Mouse (Mus musculus) hindbrain, embryonic 13.5 days (tissue): ENCODE results near the gene Ndufa3. TPM values are rescaled to one million over a fixed set of nuclear protein-coding genes. Genes with fewer than 3 reads are reported as not detected.
"Not testable (repeated sequence)": the region's sequence is repeated elsewhere in the genome, so short reads cannot be mapped to it uniquely, and the experiment has no call there.

Experiments used
- ATAC-seq: fragments of 200-750 bp; cut with Nextera tagmentation; 2 replicates; pipeline ENCODE4 v1.8.0; 2017; ENCODE audit warnings: moderate TSS enrichment; ENCODE audit not compliant: low FRiP score
- H3K27ac ChIP-seq: fragments of 300-500 bp; sonication (generic); 2 replicates; pipeline ENCODE4 v1.5.1; 2015; ENCODE audit warnings: inconsistent platforms, mild to moderate bottlenecking, moderate library complexity
- H3K27me3 ChIP-seq: fragments of 300-500 bp; sonication (generic); 2 replicates; pipeline ENCODE4 v1.6.1; 2015; ENCODE audit warnings: mild to moderate bottlenecking, inconsistent platforms
- H3K36me3 ChIP-seq: fragments of 300-500 bp; sonication (generic); 2 replicates; pipeline ENCODE4 v1.6.1; 2015; ENCODE audit warnings: mild to moderate bottlenecking, inconsistent platforms
- H3K4me1 ChIP-seq: fragments of 300-500 bp; sonication (generic); replicated peaks from 2 replicates; pipeline ENCODE4 v1.6.1; 2015; ENCODE audit warnings: inconsistent platforms
- H3K4me2 ChIP-seq: fragments of 300-500 bp; sonication (generic); 2 replicates; pipeline ENCODE4 v1.6.1; 2015; ENCODE audit warnings: inconsistent platforms, mild to moderate bottlenecking, moderate library complexity
- H3K4me3 ChIP-seq: fragments of 300-500 bp; sonication (generic); 2 replicates; pipeline ENCODE4 v1.5.1; 2015; ENCODE audit warnings: mild to moderate bottlenecking, inconsistent platforms
- H3K9ac ChIP-seq: fragments of 300-500 bp; sonication (generic); 2 replicates; pipeline ENCODE4 v1.6.1; 2015; ENCODE audit warnings: mild to moderate bottlenecking, inconsistent platforms
- H3K9me3 ChIP-seq: fragments of 300-500 bp; sonication (generic); 2 replicates; pipeline ENCODE4 v1.6.1; 2016; ENCODE audit warnings: inconsistent platforms
- WGBS: fragments of 180-500 bp; shearing (Covaris S2); methylation state at CpG from one replicate; pipeline ENCODE4 v1.1.7; 2015; 5-methylcytosine and 5-hydroxymethylcytosine counted together
- polyA plus RNA-seq: library from polyadenylated mRNA; unstranded; fragments of >200 nt; fragmentation: Nextera tagmentation; extraction: Ambion mirVana; gene quantifications from 2 replicates; pipeline ENCODE4 v1.2.1, GENCODE M21; 2015

The Ndufa3 gene
- polyA plus RNA-seq, 1 experiment from 2014 or later = 481 TPM

DNA sequence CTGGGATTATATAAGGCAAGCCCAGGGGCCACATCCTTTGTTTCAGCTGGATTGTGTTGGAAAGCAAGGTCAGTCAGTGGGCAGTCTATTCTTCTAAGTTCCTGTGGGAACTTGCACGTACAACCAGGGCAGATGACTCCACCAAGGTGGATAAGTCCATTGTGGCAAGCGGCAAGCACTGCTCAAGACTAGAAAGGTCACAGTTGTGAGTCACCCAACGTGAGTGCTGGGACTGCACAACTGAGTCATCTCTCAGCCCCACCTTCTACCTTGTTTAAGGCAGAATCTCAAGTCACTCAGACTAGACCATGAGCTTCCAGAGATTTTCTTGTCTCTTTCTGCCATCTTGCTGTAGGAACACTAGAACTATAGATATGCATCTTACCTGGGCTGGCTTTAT, 26.6 kb upstream of the Ndufa3 start:
- Histone ChIP-seq H3K27ac (no peak overlapping the region), H3K9ac (no peak overlapping the region), H3K4me1 (no peaks in the 10 kb centered on the region), H3K4me2 (no peak overlapping the region), H3K27me3 (no peaks in the 10 kb centered on the region), H3K4me3 (no peak overlapping the region), H3K9me3 (no peaks in the 10 kb centered on the region), H3K36me3 (no peaks in the 10 kb centered on the region)
- 84% methylated on average over 3 of the region's 3 CpGs for WGBS
- no peak for ATAC-seq

DNA sequence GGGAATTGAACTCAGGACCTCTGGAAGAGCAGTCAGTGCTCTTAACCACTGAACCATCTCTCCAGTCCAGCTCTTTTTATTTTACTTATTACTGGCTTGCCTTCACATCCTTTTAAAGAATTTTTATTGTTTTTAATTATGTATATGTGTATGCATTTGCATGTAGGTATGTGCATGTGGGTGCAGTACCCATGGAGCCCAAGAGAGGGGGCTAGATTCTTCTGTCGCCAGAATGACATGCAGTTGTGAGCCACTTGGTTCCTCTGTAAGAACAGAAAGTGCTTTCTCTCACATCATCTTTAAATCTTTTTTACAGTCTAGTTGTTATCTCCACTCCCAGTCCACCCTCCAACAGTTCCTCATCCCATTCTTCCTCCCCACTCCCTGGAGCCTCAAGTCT, 25.6 kb upstream of the Ndufa3 start:
- no peaks in the 10 kb centered on the region for H3K36me3 ChIP-seq
- H3K4me3 ChIP-seq = no peak overlapping the region
- no peaks in the 10 kb centered on the region for H3K27me3 ChIP-seq
- no peak overlapping the region for H3K9ac ChIP-seq
- 88% methylated on average over 1 of the region's 1 CpGs for WGBS
- H3K27ac ChIP-seq = no peak overlapping the region
- no peak overlapping the region for H3K4me2 ChIP-seq
- no peaks in the 10 kb centered on the region for H3K9me3 ChIP-seq
- no peaks in the 10 kb centered on the region for H3K4me1 ChIP-seq
- ATAC-seq = no peak

DNA sequence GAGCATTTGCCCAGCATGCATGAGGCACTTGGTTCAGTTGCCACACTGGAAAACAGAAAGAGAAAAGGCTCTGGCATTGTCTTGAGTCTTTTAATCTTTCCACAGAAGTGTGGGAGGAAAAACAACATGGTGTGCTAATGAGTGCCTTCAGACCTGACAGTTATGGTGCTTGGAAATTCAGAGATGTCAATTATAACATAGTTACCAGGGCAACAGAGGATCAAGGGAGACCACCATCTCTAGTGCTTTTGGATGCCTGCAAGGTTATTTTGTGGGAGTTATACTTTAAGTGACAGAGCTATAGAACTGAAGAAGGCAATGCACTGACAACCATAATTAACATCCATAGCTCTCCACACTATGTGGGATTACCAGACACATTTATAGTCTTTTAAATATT, 23.3 kb upstream of the Ndufa3 start:
- no peak for ATAC-seq
- Histone ChIP-seq H3K36me3 (no peaks in the 10 kb centered on the region), H3K4me2 (no peak overlapping the region), H3K27me3 (no peaks in the 10 kb centered on the region), H3K4me3 (no peak overlapping the region), H3K4me1 (no peaks in the 10 kb centered on the region), H3K9me3 (no peaks in the 10 kb centered on the region), H3K27ac (no peak overlapping the region), H3K9ac (no peak overlapping the region)

GRCm38 (mm10) chr7:3594686-3595085, 22.5 kb upstream of the Ndufa3 start:
- peak overlapping the region; percentile 30 for H3K4me2 ChIP-seq
- H3K9ac ChIP-seq = no peak overlapping the region
- no peaks in the 10 kb centered on the region for H3K27me3 ChIP-seq
- H3K4me1 ChIP-seq = no peaks in the 10 kb centered on the region
- H3K36me3 ChIP-seq = no peaks in the 10 kb centered on the region
- no peaks in the 10 kb centered on the region for H3K9me3 ChIP-seq
- H3K27ac ChIP-seq = no peak overlapping the region
- ATAC-seq = no peak
- 24% methylated on average over 5 of the region's 5 CpGs for WGBS
- H3K4me3 ChIP-seq = no peak overlapping the region

DNA sequence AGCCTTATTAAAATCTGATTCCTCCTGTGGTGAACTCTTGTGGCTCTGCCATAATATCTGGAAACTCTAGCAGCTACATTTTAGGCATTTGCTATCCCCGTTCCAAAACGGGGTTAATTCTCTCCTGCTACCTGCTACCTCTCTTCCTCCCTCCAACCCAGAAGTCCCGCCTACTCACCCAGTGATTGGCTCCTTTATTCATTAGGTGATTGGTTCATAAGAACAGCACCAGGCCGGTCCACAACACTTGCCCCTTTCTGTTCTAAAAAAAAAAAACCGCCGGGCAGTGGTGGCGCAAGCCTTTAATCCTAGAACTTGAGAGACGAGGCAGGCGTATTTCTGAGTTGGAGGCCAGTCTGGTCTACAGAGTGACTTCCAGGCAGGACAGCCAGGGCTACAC, 22.0 kb upstream of the Ndufa3 start:
- ATAC-seq = no peak
- 17% methylated on average over 9 of the region's 9 CpGs for WGBS
- no peaks in the 10 kb centered on the region for H3K27me3 ChIP-seq

DNA sequence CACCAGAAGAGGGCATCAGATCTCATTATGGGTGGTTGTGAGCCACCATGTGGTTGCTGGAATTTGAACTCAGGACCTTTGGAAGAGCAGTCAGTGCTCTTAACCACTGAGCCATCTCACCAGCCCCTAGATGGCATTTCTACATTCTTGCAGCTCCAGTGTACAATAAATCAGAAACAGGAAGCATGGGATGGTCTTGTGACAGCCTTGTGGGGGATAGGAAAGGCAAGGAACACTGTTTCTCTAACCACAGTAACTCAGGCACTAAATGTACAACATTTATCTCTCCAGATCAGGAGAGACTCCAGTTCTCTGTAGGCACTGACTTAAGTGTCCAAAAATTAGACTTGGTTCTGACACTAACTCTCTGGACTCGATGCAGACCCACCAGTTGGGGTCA, 19.4 kb upstream of the Ndufa3 start:
- WGBS = 74% methylated on average over 1 of the region's 1 CpGs
- ATAC-seq = not testable (repeated sequence)

More for the DNA sequence above, 22.0 kb upstream of the Ndufa3 start:
- Histone ChIP-seq H3K9me3 (no peaks in the 10 kb centered on the region), H3K4me1 (no peaks in the 10 kb centered on the region), H3K36me3 (no peaks in the 10 kb centered on the region), H3K27ac (no peak overlapping the region), H3K9ac (no peak overlapping the region), H3K4me3 (no peak overlapping the region), H3K4me2 (peak overlapping the region; percentile 30)

GRCm38 (mm10) chr7:3601119-3601518, 16.1 kb upstream of the Ndufa3 start:
- Histone ChIP-seq H3K4me2 (no peak overlapping the region), H3K4me1 (no peaks in the 10 kb centered on the region), H3K9me3 (no peaks in the 10 kb centered on the region), H3K4me3 (no peak overlapping the region), H3K27me3 (no peaks in the 10 kb centered on the region), H3K9ac (no peak overlapping the region), H3K36me3 (no peaks in the 10 kb centered on the region), H3K27ac (no peak overlapping the region)
- WGBS = 16% methylated on average over 4 of the region's 4 CpGs
- peak; percentile 71 for ATAC-seq

More for the DNA sequence above, 19.4 kb upstream of the Ndufa3 start:
- H3K27ac ChIP-seq, H3K27me3 ChIP-seq, H3K4me2 ChIP-seq, H3K9ac ChIP-seq, H3K4me3 ChIP-seq, H3K36me3 ChIP-seq, H3K4me1 ChIP-seq, H3K9me3 ChIP-seq: not testable (repeated sequence)

DNA sequence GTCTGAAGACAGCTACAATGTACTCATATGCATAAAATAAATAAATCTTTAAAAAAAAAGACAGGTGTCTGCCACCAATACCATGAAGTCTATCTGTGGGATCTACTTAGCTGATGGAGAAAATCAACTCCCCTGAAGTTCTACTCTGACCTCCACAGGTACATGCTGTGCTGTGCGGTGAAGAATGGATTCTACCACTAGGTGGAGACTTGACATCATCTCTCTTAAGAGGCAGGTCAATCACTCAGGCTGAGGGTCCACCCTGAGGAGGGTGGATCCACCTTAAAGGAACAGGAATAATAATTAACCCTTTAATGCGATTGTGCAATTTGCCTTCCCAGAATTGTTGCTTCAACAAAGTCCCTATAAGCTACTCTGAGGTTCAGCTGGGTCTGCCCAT, 10.4 kb upstream of the Ndufa3 start:
- Histone ChIP-seq H3K27me3 (no peaks in the 10 kb centered on the region), H3K4me3 (no peak overlapping the region), H3K36me3 (no peaks in the 10 kb centered on the region), H3K4me1 (no peaks in the 10 kb centered on the region), H3K27ac (no peak overlapping the region), H3K9me3 (no peaks in the 10 kb centered on the region), H3K4me2 (no peak overlapping the region), H3K9ac (no peak overlapping the region)
- no peak for ATAC-seq
- WGBS = 14% methylated on average over 2 of the region's 2 CpGs

- no peaks in the 10 kb centered on the region for H3K36me3 ChIP-seq
- no peak for ATAC-seq
- no peak overlapping the region for H3K9ac ChIP-seq
- WGBS = 90% methylated on average over 6 of the region's 6 CpGs
- H3K4me1 ChIP-seq = no peaks in the 10 kb centered on the region
- H3K27ac ChIP-seq = no peak overlapping the region
- no peaks in the 10 kb centered on the region for H3K9me3 ChIP-seq
- no peaks in the 10 kb centered on the region for H3K27me3 ChIP-seq
- no peak overlapping the region for H3K4me3 ChIP-seq
- H3K4me2 ChIP-seq = no peak overlapping the region
These were observed 9.8 kb upstream of the Ndufa3 start for GRCm38 (mm10) chr7:3607391-3607790.

- no peak overlapping the region for H3K27ac ChIP-seq
- ATAC-seq = no peak
- no peak overlapping the region for H3K4me2 ChIP-seq
- H3K36me3 ChIP-seq = no peaks in the 10 kb centered on the region
- H3K4me1 ChIP-seq = no peaks in the 10 kb centered on the region
- WGBS = 94% methylated on average over 3 of the region's 3 CpGs
- H3K9ac ChIP-seq = no peak overlapping the region
- H3K4me3 ChIP-seq = no peak overlapping the region
- H3K9me3 ChIP-seq = no peaks in the 10 kb centered on the region
- no peaks in the 10 kb centered on the region for H3K27me3 ChIP-seq
These were observed 8.5 kb upstream of the Ndufa3 start for GRCm38 (mm10) chr7:3608668-3609067.

- Histone ChIP-seq H3K36me3 (no peaks in the 10 kb centered on the region), H3K9me3 (no peaks in the 10 kb centered on the region), H3K4me3 (no peak overlapping the region), H3K4me2 (no peak overlapping the region), H3K4me1 (no peaks in the 10 kb centered on the region), H3K27me3 (no peaks in the 10 kb centered on the region), H3K9ac (no peak overlapping the region), H3K27ac (no peak overlapping the region)
- ATAC-seq = no peak
- WGBS = 67% methylated on average over 3 of the region's 3 CpGs
These were observed 8.1 kb upstream of the Ndufa3 start for GRCm38 (mm10) chr7:3609082-3609481.

DNA sequence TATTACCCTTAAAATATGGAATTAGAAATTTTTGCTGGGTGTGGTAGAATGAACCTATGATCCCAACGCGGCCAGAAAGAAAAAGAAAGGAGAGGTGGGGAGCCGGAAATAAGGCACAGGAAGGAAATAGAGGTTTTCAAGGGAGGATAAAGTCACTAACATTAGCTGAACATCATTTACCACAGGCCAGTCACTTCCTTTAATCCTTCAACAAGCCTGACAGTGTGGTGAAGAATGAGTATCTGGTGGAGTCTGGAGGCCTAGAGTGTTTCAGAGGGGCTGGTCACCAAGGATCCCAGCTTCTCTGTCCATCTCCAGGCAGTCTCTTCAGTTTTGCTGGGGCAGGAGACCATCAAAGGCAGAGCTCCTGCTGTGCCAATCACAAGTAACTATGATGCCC, 6.7 kb upstream of the Ndufa3 start:
- Histone ChIP-seq H3K27ac (no peak overlapping the region), H3K4me3 (no peak overlapping the region), H3K4me2 (no peak overlapping the region), H3K4me1 (no peaks in the 10 kb centered on the region), H3K9me3 (no peaks in the 10 kb centered on the region), H3K27me3 (no peaks in the 10 kb centered on the region), H3K36me3 (no peaks in the 10 kb centered on the region), H3K9ac (no peak overlapping the region)
- 94% methylated on average over 3 of the region's 3 CpGs for WGBS
- no peak for ATAC-seq

GRCm38 (mm10) chr7:3611006-3611405, 6.2 kb upstream of the Ndufa3 start:
- 89% methylated on average over 13 of the region's 13 CpGs for WGBS
- Histone ChIP-seq H3K4me3 (no peak overlapping the region), H3K27ac (no peak overlapping the region), H3K27me3 (no peaks in the 10 kb centered on the region), H3K36me3 (no peaks in the 10 kb centered on the region), H3K9me3 (no peaks in the 10 kb centered on the region), H3K4me2 (no peak overlapping the region), H3K9ac (no peak overlapping the region), H3K4me1 (no peaks in the 10 kb centered on the region)
- no peak for ATAC-seq

GRCm38 (mm10) chr7:3614021-3614420, 3.2 kb upstream of the Ndufa3 start:
- 79% methylated on average over 3 of the region's 3 CpGs for WGBS
- no peak for ATAC-seq

More at GRCm38 (mm10) chr7:3614021-3614420, 3.2 kb upstream of the Ndufa3 start:
- Histone ChIP-seq H3K27ac (no peak overlapping the region), H3K4me1 (peaks cover 15% of the 10 kb centered on the region), H3K36me3 (peaks cover 1% of the 10 kb centered on the region), H3K4me3 (no peak overlapping the region), H3K9ac (no peak overlapping the region), H3K9me3 (no peaks in the 10 kb centered on the region), H3K4me2 (no peak overlapping the region), H3K27me3 (no peaks in the 10 kb centered on the region)
